Mouse (Mus musculus): ENCODE results near the gene Coro2a. TPM values are rescaled to one million over a fixed set of nuclear protein-coding genes. Genes with fewer than 3 reads are reported as not detected.

The Coro2a gene
- polyA plus RNA-seq, 1 experiment, result 312 TPM

- Histone ChIP-seq H3K27me3 (ENCODE audit: control insufficient read depth, insufficient read depth, low read length) (no peaks in the 10 kb centered on the region), H3K4me1 (ENCODE audit: control insufficient read depth, insufficient read depth, insufficient read length, low read length) (peaks cover 50% of the 10 kb centered on the region), H3K4me3 (ENCODE audit: low read depth, low read length) (no peak overlapping the region), H3K27ac (ENCODE audit: insufficient read depth, low read depth, low read length) (no peak overlapping the region), H3K36me3 (ENCODE audit: control insufficient read depth, insufficient read depth, low read length) (peaks cover 6% of the 10 kb centered on the region)
- 85% methylated on average over 8 of the region's 8 CpGs for WGBS
- TF ChIP-seq POLR2A (IDR thresholded peaks at IDR 0.05; ENCODE audit: low read depth, low read length) (no peak), CTCF (IDR thresholded peaks at IDR 0.05; ENCODE audit: extremely low read depth, insufficient read length, insufficient replicate concordance, low read depth, low read length) (no peak)
Measured at GRCm38 (mm10) chr4:46568169-46568568, 33.8 kb downstream of the Coro2a start.

- 26% methylated on average over 8 of the region's 8 CpGs for WGBS
Measured at GRCm38 (mm10) chr4:46566931-46567671, 34.9 kb downstream of the Coro2a start.

GRCm38 (mm10) chr4:46565393-46565955 is 36.5 kb downstream of the Coro2a start:
- TF ChIP-seq POLR2A (IDR thresholded peaks at IDR 0.05; ENCODE audit: low read depth, low read length) (no peak), CTCF (IDR thresholded peaks at IDR 0.05; ENCODE audit: extremely low read depth, insufficient read length, insufficient replicate concordance, low read depth, low read length) (no peak)
- H3K27ac ChIP-seq (ENCODE audit: insufficient read depth, low read depth, low read length), result no peak overlapping the region
- H3K36me3 ChIP-seq (ENCODE audit: control insufficient read depth, insufficient read depth, low read length), result peaks cover 19% of the 10 kb centered on the region
- H3K4me3 ChIP-seq (ENCODE audit: low read depth, low read length), result no peak overlapping the region
- H3K4me1 ChIP-seq (ENCODE audit: control insufficient read depth, insufficient read depth, insufficient read length, low read length), result peaks cover 36% of the 10 kb centered on the region
- 81% methylated on average over 4 of the region's 4 CpGs for WGBS
- H3K27me3 ChIP-seq (ENCODE audit: control insufficient read depth, insufficient read depth, low read length), result no peaks in the 10 kb centered on the region

More at GRCm38 (mm10) chr4:46566931-46567671, 34.9 kb downstream of the Coro2a start:
- Histone ChIP-seq H3K4me1 (ENCODE audit: control insufficient read depth, insufficient read depth, insufficient read length, low read length) (peaks cover 43% of the 10 kb centered on the region), H3K4me3 (ENCODE audit: low read depth, low read length) (no peak overlapping the region), H3K27ac (ENCODE audit: insufficient read depth, low read depth, low read length) (peak overlapping the region; percentile 48), H3K36me3 (ENCODE audit: control insufficient read depth, insufficient read depth, low read length) (peaks cover 14% of the 10 kb centered on the region), H3K27me3 (ENCODE audit: control insufficient read depth, insufficient read depth, low read length) (no peaks in the 10 kb centered on the region)
- no peak for TF ChIP-seq CTCF (IDR thresholded peaks at IDR 0.05; ENCODE audit: extremely low read depth, insufficient read length, insufficient replicate concordance, low read depth, low read length)
- TF ChIP-seq POLR2A (IDR thresholded peaks at IDR 0.05; ENCODE audit: low read depth, low read length), result no peak

- no peak overlapping the region for H3K4me3 ChIP-seq (ENCODE audit: low read depth, low read length)
- H3K4me1 ChIP-seq (ENCODE audit: control insufficient read depth, insufficient read depth, insufficient read length, low read length), result peaks cover 46% of the 10 kb centered on the region
- peaks cover 27% of the 10 kb centered on the region for H3K36me3 ChIP-seq (ENCODE audit: control insufficient read depth, insufficient read depth, low read length)
- no peak for TF ChIP-seq CTCF (IDR thresholded peaks at IDR 0.05; ENCODE audit: extremely low read depth, insufficient read length, insufficient replicate concordance, low read depth, low read length)
- TF ChIP-seq POLR2A (IDR thresholded peaks at IDR 0.05; ENCODE audit: low read depth, low read length), result no peak
- peak overlapping the region; percentile 50 for H3K27ac ChIP-seq (ENCODE audit: insufficient read depth, low read depth, low read length)
- no peaks in the 10 kb centered on the region for H3K27me3 ChIP-seq (ENCODE audit: control insufficient read depth, insufficient read depth, low read length)
- 78% methylated on average over 4 of the region's 4 CpGs for WGBS
Measured at GRCm38 (mm10) chr4:46564247-46564646, 37.8 kb downstream of the Coro2a start.

GRCm38 (mm10) chr4:46563847-46564246 is 38.2 kb downstream of the Coro2a start:
- H3K4me1 ChIP-seq (ENCODE audit: control insufficient read depth, insufficient read depth, insufficient read length, low read length), result peaks cover 47% of the 10 kb centered on the region
- peak overlapping the region; percentile 50 for H3K27ac ChIP-seq (ENCODE audit: insufficient read depth, low read depth, low read length)
- H3K4me3 ChIP-seq (ENCODE audit: low read depth, low read length), result no peak overlapping the region
- WGBS, result 22% methylated on average over 10 of the region's 10 CpGs
- peaks cover 27% of the 10 kb centered on the region for H3K36me3 ChIP-seq (ENCODE audit: control insufficient read depth, insufficient read depth, low read length)
- TF ChIP-seq CTCF (IDR thresholded peaks at IDR 0.05; ENCODE audit: extremely low read depth, insufficient read length, insufficient replicate concordance, low read depth, low read length), result no peak
- no peak for TF ChIP-seq POLR2A (IDR thresholded peaks at IDR 0.05; ENCODE audit: low read depth, low read length)
- no peaks in the 10 kb centered on the region for H3K27me3 ChIP-seq (ENCODE audit: control insufficient read depth, insufficient read depth, low read length)

- Histone ChIP-seq H3K4me3 (ENCODE audit: low read depth, low read length) (no peak overlapping the region), H3K4me1 (ENCODE audit: control insufficient read depth, insufficient read depth, insufficient read length, low read length) (peaks cover 48% of the 10 kb centered on the region), H3K36me3 (ENCODE audit: control insufficient read depth, insufficient read depth, low read length) (peaks cover 25% of the 10 kb centered on the region), H3K27ac (ENCODE audit: insufficient read depth, low read depth, low read length) (no peak overlapping the region), H3K27me3 (ENCODE audit: control insufficient read depth, insufficient read depth, low read length) (no peaks in the 10 kb centered on the region)
- 98% methylated on average over 14 of the region's 14 CpGs for WGBS
- no peak for TF ChIP-seq POLR2A (IDR thresholded peaks at IDR 0.05; ENCODE audit: low read depth, low read length)
- TF ChIP-seq CTCF (IDR thresholded peaks at IDR 0.05; ENCODE audit: extremely low read depth, insufficient read length, insufficient replicate concordance, low read depth, low read length), result no peak
Measured at GRCm38 (mm10) chr4:46562841-46563240, 39.2 kb downstream of the Coro2a start.

GRCm38 (mm10) chr4:46562037-46562436 is 40.0 kb downstream of the Coro2a start:
- Histone ChIP-seq H3K27me3 (ENCODE audit: control insufficient read depth, insufficient read depth, low read length) (no peaks in the 10 kb centered on the region), H3K36me3 (ENCODE audit: control insufficient read depth, insufficient read depth, low read length) (peaks cover 25% of the 10 kb centered on the region), H3K27ac (ENCODE audit: insufficient read depth, low read depth, low read length) (no peak overlapping the region), H3K4me1 (ENCODE audit: control insufficient read depth, insufficient read depth, insufficient read length, low read length) (peaks cover 49% of the 10 kb centered on the region), H3K4me3 (ENCODE audit: low read depth, low read length) (no peak overlapping the region)
- 93% methylated on average over 5 of the region's 5 CpGs for WGBS
- TF ChIP-seq CTCF (IDR thresholded peaks at IDR 0.05; ENCODE audit: extremely low read depth, insufficient read length, insufficient replicate concordance, low read depth, low read length), result no peak

Measured in small intestine, adult 2 months (tissue).